Mouse (Mus musculus) lung, adult 2 months (tissue): ENCODE results near the gene Trim44.

Experiments
- CTCF ChIP-seq: fragments of 200-500 bp; IDR thresholded peaks from 2 replicates; pipeline ENCODE4 v1.5.1; 2011; ENCODE audit warnings: mild to moderate bottlenecking, low read length, control low read depth; ENCODE audit not compliant: insufficient read depth
- POLR2A ChIP-seq: fragments of 200-500 bp; IDR thresholded peaks from 2 replicates; pipeline ENCODE4 v1.6.1; 2011; ENCODE audit warnings: low read depth, mild to moderate bottlenecking, control low read depth, low read length, borderline replicate concordance; ENCODE audit errors: extremely low read depth

GRCm38 (mm10) chr2:102378381-102378780 lies 29.2 kb downstream of the Trim44 start:
- TF ChIP-seq CTCF (no peak), POLR2A (no peak)
